Mouse (Mus musculus): Measurements from ENCODE around the gene Sbno2. TPM values are rescaled to one million over a fixed set of nuclear protein-coding genes. Genes with fewer than 3 reads are reported as not detected.

Gene Sbno2
- polyA plus RNA-seq, 1 experiment = 44.6 TPM

DNA sequence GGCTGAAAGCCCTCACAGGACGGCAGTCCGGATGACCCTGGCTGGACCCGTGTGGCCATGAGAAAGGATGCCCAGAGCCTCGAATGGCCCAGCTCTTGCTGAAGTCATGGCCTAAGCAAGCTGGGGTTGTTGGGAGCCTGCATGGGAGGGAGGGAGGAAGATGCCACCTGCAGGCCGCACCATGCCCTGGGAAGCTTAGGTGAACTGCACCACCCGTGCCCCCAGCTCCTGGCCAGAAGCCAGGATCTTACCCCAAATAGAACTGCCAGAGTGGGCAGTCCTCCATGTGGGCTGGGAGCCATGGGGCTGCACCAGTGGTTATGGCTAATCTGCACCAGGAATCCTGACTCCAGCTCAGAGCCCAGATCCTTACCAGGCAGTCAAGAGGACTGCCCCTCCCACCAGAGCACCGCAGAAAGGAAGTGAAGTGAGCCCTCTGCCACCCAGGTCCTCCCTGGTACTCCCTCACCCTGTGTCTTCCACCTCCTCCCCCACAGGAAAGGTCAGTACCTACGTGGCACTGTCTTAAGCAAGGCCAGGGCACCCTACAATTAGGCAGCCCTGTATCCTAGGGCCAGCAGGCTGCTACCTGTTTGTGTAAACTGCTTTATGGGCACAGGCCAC is 28.0 kb upstream of the Sbno2 start:
- Histone ChIP-seq H3K36me3 (ENCODE audit: control insufficient read depth, insufficient read depth) (peaks cover 6% of the 10 kb centered on the region), H3ac (ENCODE audit: control insufficient read depth, insufficient read length) (no peak overlapping the region), H3K27me3 (ENCODE audit: control insufficient read depth, insufficient read depth, insufficient read length) (no peaks in the 10 kb centered on the region), H3K4me2 (ENCODE audit: low read depth) (no peak overlapping the region), H3K79me2 (ENCODE audit: control insufficient read depth, insufficient read depth) (no peaks in the 10 kb centered on the region), H3K4me3 (no peak overlapping the region)
- TF ChIP-seq E2F4 (IDR thresholded peaks at IDR 0.05; ENCODE audit: insufficient read depth) (no peak), TCF3 (IDR thresholded peaks at IDR 0.05; ENCODE audit: insufficient read length, low read depth) (no peak), POLR2AphosphoS2 (IDR thresholded peaks at IDR 0.05; ENCODE audit: insufficient read length, low read depth) (peak; percentile 74), MYOG (IDR thresholded peaks at IDR 0.05; ENCODE audit: control insufficient read depth in 1 of 3, insufficient read depth in 1 of 3, insufficient read length in 2 of 3, low read depth in 2 of 3) (no peak)

GRCm38 (mm10) chr10:80131952-80132350 is 26.6 kb upstream of the Sbno2 start:
- Histone ChIP-seq H3K4me2 (ENCODE audit: low read depth) (no peak overlapping the region), H3K27me3 (ENCODE audit: control insufficient read depth, insufficient read depth, insufficient read length) (no peaks in the 10 kb centered on the region), H3K4me3 (no peak overlapping the region), H3K36me3 (ENCODE audit: control insufficient read depth, insufficient read depth) (peaks cover 6% of the 10 kb centered on the region), H3ac (ENCODE audit: control insufficient read depth, insufficient read length) (no peak overlapping the region), H3K79me2 (ENCODE audit: control insufficient read depth, insufficient read depth) (peaks cover 2% of the 10 kb centered on the region)
- TF ChIP-seq POLR2AphosphoS2 (IDR thresholded peaks at IDR 0.05; ENCODE audit: insufficient read length, low read depth) = no peak
- no peak for TF ChIP-seq POLR2A (IDR thresholded peaks at IDR 0.05; ENCODE audit: insufficient read length, low read depth)
- no peak for TF ChIP-seq MYOD1 (IDR thresholded peaks at IDR 0.05; ENCODE audit: control insufficient read depth in 1 of 3, insufficient read length in 2 of 3, low read depth in 2 of 3)
- no peak for TF ChIP-seq MYOG (IDR thresholded peaks at IDR 0.05; ENCODE audit: control insufficient read depth in 1 of 3, insufficient read depth in 1 of 3, insufficient read length in 2 of 3, low read depth in 2 of 3)
- TF ChIP-seq SRF (IDR thresholded peaks at IDR 0.05; ENCODE audit: control insufficient read depth, insufficient read length, low read depth) = no peak
- no peak for TF ChIP-seq USF1 (IDR thresholded peaks at IDR 0.05; ENCODE audit: low read depth)
- TF ChIP-seq TCF3 (IDR thresholded peaks at IDR 0.05; ENCODE audit: insufficient read length, low read depth) = no peak

DNA sequence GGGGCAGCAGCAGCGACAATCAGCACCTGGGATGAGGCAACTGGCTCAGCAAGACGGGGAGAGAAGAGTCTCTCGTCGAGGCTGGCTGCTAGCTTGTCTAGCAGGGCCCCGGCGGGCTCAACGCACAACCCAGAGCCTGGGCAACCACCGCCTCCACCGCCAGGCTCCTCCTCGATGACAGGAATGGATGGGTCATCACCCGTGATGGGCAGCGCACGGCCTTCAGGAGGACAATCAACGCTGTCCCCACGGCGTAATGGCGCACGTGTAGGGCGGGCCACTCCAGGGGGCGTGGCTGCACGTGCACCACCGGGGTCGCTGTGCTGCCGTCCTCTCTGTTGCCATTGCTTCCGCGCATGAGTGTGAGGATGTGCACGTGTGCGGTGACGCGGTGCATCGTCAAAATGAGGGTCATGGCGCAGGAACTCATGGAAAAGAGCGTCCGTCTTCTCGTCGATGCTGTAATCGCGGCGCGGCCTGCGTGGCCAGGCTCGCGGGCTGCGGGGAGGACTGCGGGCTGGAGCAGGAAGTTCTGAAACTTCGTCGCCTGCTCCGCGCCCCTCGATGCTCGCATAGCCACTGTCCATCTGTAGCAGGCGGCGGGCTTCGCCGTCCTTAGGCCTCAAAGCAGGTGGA is 26.1 kb upstream of the Sbno2 start:
- no peak overlapping the region for H3K4me2 ChIP-seq (ENCODE audit: low read depth)
- TF ChIP-seq POLR2A (IDR thresholded peaks at IDR 0.05; ENCODE audit: insufficient read length, low read depth) (peak; percentile 57), POLR2AphosphoS2 (IDR thresholded peaks at IDR 0.05; ENCODE audit: insufficient read length, low read depth) (peak; percentile 86), TCF12 (IDR thresholded peaks at IDR 0.05; ENCODE audit: insufficient read depth, poor library complexity, severe bottlenecking) (no peak)
- H3ac ChIP-seq (ENCODE audit: control insufficient read depth, insufficient read length) = no peak overlapping the region
- no peaks in the 10 kb centered on the region for H3K27me3 ChIP-seq (ENCODE audit: control insufficient read depth, insufficient read depth, insufficient read length)
- peaks cover 6% of the 10 kb centered on the region for H3K36me3 ChIP-seq (ENCODE audit: control insufficient read depth, insufficient read depth)
- peaks cover 7% of the 10 kb centered on the region for H3K79me2 ChIP-seq (ENCODE audit: control insufficient read depth, insufficient read depth)
- H3K4me3 ChIP-seq = no peak overlapping the region

GRCm38 (mm10) chr10:80130403-80131031 is 25.1 kb upstream of the Sbno2 start:
- no peak overlapping the region for H3ac ChIP-seq (ENCODE audit: control insufficient read depth, insufficient read length)
- no peak overlapping the region for H3K4me3 ChIP-seq
- no peak overlapping the region for H3K4me2 ChIP-seq (ENCODE audit: low read depth)
- H3K36me3 ChIP-seq (ENCODE audit: control insufficient read depth, insufficient read depth) = peaks cover 6% of the 10 kb centered on the region
- H3K27me3 ChIP-seq (ENCODE audit: control insufficient read depth, insufficient read depth, insufficient read length) = no peaks in the 10 kb centered on the region
- TF ChIP-seq USF1 (IDR thresholded peaks at IDR 0.05; ENCODE audit: low read depth) (no peak), MYOD1 (IDR thresholded peaks at IDR 0.05; ENCODE audit: control insufficient read depth in 1 of 3, insufficient read length in 2 of 3, low read depth in 2 of 3) (no peak), MYOG (IDR thresholded peaks at IDR 0.05; ENCODE audit: control insufficient read depth in 1 of 3, insufficient read depth in 1 of 3, insufficient read length in 2 of 3, low read depth in 2 of 3) (no peak), POLR2AphosphoS2 (IDR thresholded peaks at IDR 0.05; ENCODE audit: insufficient read length, low read depth) (no peak), MAX (IDR thresholded peaks at IDR 0.05; ENCODE audit: low read depth) (no peak), SRF (IDR thresholded peaks at IDR 0.05; ENCODE audit: control insufficient read depth, insufficient read length, low read depth) (no peak), CEBPB (IDR thresholded peaks at IDR 0.05; ENCODE audit: insufficient read depth, poor library complexity, severe bottlenecking) (no peak), TCF3 (IDR thresholded peaks at IDR 0.05; ENCODE audit: insufficient read length, low read depth) (no peak), TCF12 (IDR thresholded peaks at IDR 0.05; ENCODE audit: insufficient read depth, poor library complexity, severe bottlenecking) (no peak), E2F4 (IDR thresholded peaks at IDR 0.05; ENCODE audit: insufficient read depth) (no peak), REST (IDR thresholded peaks at IDR 0.05; ENCODE audit: insufficient read depth, insufficient read length) (no peak), POLR2A (IDR thresholded peaks at IDR 0.05; ENCODE audit: insufficient read length, low read depth) (no peak)
- peaks cover 7% of the 10 kb centered on the region for H3K79me2 ChIP-seq (ENCODE audit: control insufficient read depth, insufficient read depth)

DNA sequence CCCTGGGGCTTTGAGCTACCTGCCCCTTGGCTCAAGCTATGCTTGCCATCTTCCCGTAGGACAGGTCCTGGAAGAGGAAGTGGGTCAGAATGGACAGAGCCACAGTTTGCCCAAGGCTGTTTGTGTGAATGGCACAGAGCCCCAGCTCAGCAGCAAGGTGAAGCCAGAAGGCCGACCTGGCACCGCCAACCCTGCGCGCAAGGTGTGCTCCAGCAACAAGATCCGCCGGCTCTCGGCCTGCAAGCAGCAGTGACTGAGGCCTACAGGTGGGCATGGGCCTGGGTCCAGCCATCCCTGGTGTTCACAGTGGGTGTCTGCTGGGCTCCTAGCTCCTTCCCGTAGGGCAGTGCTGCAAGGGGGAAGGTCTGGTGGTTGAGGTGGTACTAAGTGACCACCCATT is 24.5 kb upstream of the Sbno2 start:
- Histone ChIP-seq H3K36me3 (ENCODE audit: control insufficient read depth, insufficient read depth) (peaks cover 6% of the 10 kb centered on the region), H3K27me3 (ENCODE audit: control insufficient read depth, insufficient read depth, insufficient read length) (no peaks in the 10 kb centered on the region), H3K79me2 (ENCODE audit: control insufficient read depth, insufficient read depth) (peaks cover 12% of the 10 kb centered on the region), H3K4me3 (no peak overlapping the region), H3ac (ENCODE audit: control insufficient read depth, insufficient read length) (no peak overlapping the region), H3K4me2 (ENCODE audit: low read depth) (no peak overlapping the region)
- TF ChIP-seq POLR2A (IDR thresholded peaks at IDR 0.05; ENCODE audit: insufficient read length, low read depth) (no peak), TCF3 (IDR thresholded peaks at IDR 0.05; ENCODE audit: insufficient read length, low read depth) (no peak), CEBPB (IDR thresholded peaks at IDR 0.05; ENCODE audit: insufficient read depth, poor library complexity, severe bottlenecking) (no peak), SRF (IDR thresholded peaks at IDR 0.05; ENCODE audit: control insufficient read depth, insufficient read length, low read depth) (no peak), TCF12 (IDR thresholded peaks at IDR 0.05; ENCODE audit: insufficient read depth, poor library complexity, severe bottlenecking) (no peak), MYOD1 (IDR thresholded peaks at IDR 0.05; ENCODE audit: control insufficient read depth in 1 of 3, insufficient read length in 2 of 3, low read depth in 2 of 3) (no peak), MAX (IDR thresholded peaks at IDR 0.05; ENCODE audit: low read depth) (no peak), USF1 (IDR thresholded peaks at IDR 0.05; ENCODE audit: low read depth) (no peak), POLR2AphosphoS2 (IDR thresholded peaks at IDR 0.05; ENCODE audit: insufficient read length, low read depth) (no peak), E2F4 (IDR thresholded peaks at IDR 0.05; ENCODE audit: insufficient read depth) (no peak), MYOG (IDR thresholded peaks at IDR 0.05; ENCODE audit: control insufficient read depth in 1 of 3, insufficient read depth in 1 of 3, insufficient read length in 2 of 3, low read depth in 2 of 3) (no peak), REST (IDR thresholded peaks at IDR 0.05; ENCODE audit: insufficient read depth, insufficient read length) (no peak)
